Mouse (Mus musculus): ENCODE results near the gene Elk4. TPM values are rescaled to one million over a fixed set of nuclear protein-coding genes. Genes with fewer than 3 reads are reported as not detected.

Gene Elk4
- polyA plus RNA-seq, 1 experiment = 5.0 TPM

- no peak for TF ChIP-seq GATA1 (IDR thresholded peaks at IDR 0.05; ENCODE audit: low read length)
Observed at GRCm38 (mm10) chr1:132065001-132065400, 57.6 kb downstream of the Elk4 start.

- TF ChIP-seq GATA1 (IDR thresholded peaks at IDR 0.05; ENCODE audit: low read length) = no peak
Observed at GRCm38 (mm10) chr1:132065475-132066172, 58.2 kb downstream of the Elk4 start.

GRCm38 (mm10) chr1:132067261-132068255 is 60.2 kb downstream of the Elk4 start, which contains the start of gene Mfsd4a:
TSS of gene Mfsd4a (minus strand) at chr1:132068062.
- TF ChIP-seq GATA1 (IDR thresholded peaks at IDR 0.05; ENCODE audit: low read length) = no peak

- no peak for TF ChIP-seq GATA1 (IDR thresholded peaks at IDR 0.05; ENCODE audit: low read length)
Observed at GRCm38 (mm10) chr1:132069436-132069835, 62.0 kb downstream of the Elk4 start.

- TF ChIP-seq GATA1 (IDR thresholded peaks at IDR 0.05; ENCODE audit: low read length) = no peak
Observed at GRCm38 (mm10) chr1:132070659-132071058, 63.3 kb downstream of the Elk4 start.

GRCm38 (mm10) chr1:132075576-132075975 is 68.2 kb downstream of the Elk4 start:
- no peak for TF ChIP-seq GATA1 (IDR thresholded peaks at IDR 0.05; ENCODE audit: low read length)

GRCm38 (mm10) chr1:132078413-132078812 is 71.0 kb downstream of the Elk4 start:
- TF ChIP-seq GATA1 (IDR thresholded peaks at IDR 0.05; ENCODE audit: low read length) = no peak

Other genes with a start within 250 kb of the Elk4 start
- gene Pm20d1, start 210.2 kb upstream of the Elk4 start, polyA plus RNA-seq (2012) = not detected in 2 replicates
- 6.1 and 10.8 TPM in 2 replicates for gene Slc41a1, start 180.1 kb upstream of the Elk4 start, polyA plus RNA-seq (2012)
- gene Rab29, start 140.4 kb upstream of the Elk4 start, polyA plus RNA-seq (2012) = not detected in 2 replicates
- 29.2 and 32.7 TPM in 2 replicates for gene Nucks1, start 97.1 kb upstream of the Elk4 start, polyA plus RNA-seq (2012)
- gene Slc45a3, start 44.6 kb upstream of the Elk4 start, polyA plus RNA-seq (2012) = 0.10 and 0.12 TPM in 2 replicates
- not detected in 2 replicates for gene Mfsd4a, start 60.5 kb downstream of the Elk4 start, polyA plus RNA-seq (2012)
- gene Cdk18, start 132.1 kb downstream of the Elk4 start, polyA plus RNA-seq (2012) = not detected in 2 replicates
- gene Lemd1, start 183.8 kb downstream of the Elk4 start, polyA plus RNA-seq (2012) = not detected in 2 replicates
- not detected in 2 replicates for gene AC124108.1, start 183.8 kb downstream of the Elk4 start, polyA plus RNA-seq (2012)
- not detected in 2 replicates for gene Gm10188, start 222.2 kb downstream of the Elk4 start, polyA plus RNA-seq (2012)